Mouse (Mus musculus) bone marrow, adult 2 months (tissue): ENCODE data around the gene Btbd10.

Source experiments
- CTCF ChIP-seq: fragments of 200-500 bp; IDR thresholded peaks from 2 replicates; pipeline ENCODE4 v1.5.1; 2011; ENCODE audit warnings: low read length, control low read depth; ENCODE audit not compliant: control insufficient read depth, insufficient read depth
- POLR2A ChIP-seq: fragments of 200-500 bp; IDR thresholded peaks from 2 replicates; pipeline ENCODE4 v1.6.1; 2011; ENCODE audit warnings: low read depth, mild to moderate bottlenecking, control low read depth, low read length, borderline replicate concordance; ENCODE audit not compliant: control insufficient read depth

DNA sequence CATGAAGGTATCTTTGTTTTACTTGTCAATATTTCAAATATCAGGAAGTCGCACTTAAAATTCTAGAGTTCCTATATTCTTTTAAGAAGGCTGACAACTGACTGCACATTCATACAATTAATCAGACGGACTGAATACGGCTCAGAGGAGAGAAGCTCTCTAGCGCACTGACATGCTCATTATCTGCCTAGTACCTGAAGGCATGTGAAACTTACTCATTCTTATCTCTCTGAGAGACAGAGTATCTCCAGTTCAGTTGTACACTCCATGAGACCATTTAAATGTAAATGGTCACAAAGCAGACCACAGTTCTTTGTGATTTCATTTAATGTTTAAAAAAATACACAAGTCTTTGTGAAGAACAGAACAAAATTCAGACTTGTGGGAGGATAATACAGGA lies 1.8 kb downstream of the Btbd10 start:
- TF ChIP-seq CTCF, result no peak
- no peak for TF ChIP-seq POLR2A
